Mouse (Mus musculus): ENCODE measurements at regions not wholly inside any gene's neighbourhood (a gene's known extent, or its start where the extent isn't known, plus 50 kb on each side); places are given as distances from the start of the nearest gene placed in this dataset.

DNA sequence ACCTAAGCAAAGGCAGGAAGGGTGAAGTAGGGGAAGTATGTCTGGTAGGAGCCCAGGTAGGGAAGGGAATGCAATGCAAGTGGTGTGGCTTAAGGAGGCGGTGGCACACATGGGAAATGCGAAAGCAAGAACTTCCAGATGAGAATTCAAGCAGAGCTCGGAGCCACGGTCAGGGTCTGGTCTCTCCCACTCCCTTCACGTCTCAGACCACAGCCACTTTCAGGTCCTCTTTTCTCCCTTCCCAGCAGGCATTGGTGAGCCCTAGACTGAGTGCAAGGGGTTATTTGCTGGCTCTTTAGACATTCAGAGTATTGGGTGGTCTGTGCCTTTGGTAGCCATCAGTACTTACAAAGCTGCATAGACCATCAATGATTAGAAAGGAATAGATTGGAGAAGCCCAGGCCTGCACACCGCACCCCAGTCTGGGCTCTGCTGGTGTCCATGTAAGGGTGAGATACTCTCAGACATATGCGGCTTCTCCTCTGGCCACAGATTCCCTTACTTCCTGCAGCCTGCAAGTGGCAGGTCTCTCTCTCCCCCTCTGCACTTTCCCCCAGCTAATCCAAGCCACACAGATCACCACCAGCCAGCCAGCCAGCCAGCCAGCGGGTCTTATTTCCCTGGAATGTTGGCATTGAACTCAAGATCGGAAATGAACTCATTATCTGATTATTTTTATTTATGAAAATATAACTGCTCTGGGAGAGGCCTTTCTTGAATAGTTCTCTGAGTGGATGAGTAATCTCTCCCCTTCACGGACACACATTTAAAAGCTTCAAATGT, 113.6 kb downstream of the Zfp36l2 start:
- DNase-seq (ENCODE audit: low spot score): no peak

DNA sequence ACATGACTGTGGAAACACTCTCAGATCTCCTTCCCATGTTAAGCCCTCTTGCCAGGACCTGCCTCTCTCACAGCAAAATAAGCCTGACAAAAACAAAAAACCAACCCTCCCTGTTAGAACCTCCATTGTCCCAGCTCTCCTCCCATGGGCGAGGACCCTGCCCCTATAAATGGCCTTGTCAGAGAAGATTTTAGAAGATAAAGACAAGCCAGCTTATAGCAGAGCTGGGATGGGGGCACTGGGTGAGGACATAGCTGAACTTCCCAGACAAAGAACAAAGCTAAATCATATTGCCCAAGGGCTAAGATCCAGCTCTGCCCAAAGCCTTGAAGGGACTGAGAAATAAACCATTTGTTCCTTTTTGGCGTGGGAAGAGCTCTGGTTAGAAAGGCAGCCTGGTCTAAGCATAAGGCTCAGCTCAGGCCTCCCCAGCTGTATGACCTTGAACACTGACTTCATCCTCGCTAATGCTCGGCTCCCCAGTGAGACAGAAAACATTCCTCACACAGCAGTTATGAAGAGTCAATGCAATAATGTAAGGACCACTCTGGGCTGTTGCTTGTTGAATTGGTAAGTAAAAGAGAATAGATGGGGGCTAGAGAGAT, 115.2 kb downstream of the Zfp36l2 start:
- no peak for DNase-seq (ENCODE audit: low spot score)

DNA sequence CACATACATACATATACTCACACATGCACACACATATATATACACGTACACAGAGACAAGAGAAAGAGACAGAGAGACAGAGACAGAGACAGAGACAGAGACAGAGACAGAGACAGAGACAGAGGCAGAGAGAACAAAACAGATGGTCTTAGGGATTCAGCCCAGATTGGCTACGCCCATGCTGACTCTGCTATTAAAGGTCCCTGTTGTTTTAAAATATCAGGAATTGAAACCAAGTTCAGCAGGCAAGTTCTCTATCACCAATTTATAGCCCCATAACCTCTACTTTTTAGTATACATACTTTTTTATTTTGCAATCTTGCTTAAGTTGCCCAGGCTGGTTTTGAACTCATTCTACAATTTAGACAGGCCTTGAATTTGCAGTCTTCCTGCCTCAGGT, 115.9 kb downstream of the Zfp36l2 start:
- no peak for DNase-seq (ENCODE audit: low spot score)

DNA sequence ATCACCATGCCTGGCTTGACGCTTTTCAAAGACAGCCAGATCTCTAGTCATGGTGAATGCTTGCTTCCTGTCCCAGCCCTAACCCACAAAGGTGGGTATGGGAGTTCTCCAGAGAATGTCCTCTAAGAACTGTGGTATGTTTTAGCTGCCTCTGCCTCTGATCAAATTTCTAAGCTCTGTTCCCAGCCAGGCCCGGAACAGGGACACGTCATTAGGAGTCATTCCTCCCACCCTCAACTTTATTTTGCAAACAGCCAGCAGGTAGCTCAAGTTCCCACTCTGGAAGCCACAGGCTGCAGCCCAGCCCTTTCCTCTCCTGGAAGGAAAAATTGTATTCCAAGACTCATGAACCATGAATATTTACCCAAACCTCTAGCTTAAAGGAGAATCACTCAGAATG, 117.2 kb downstream of the Zfp36l2 start:
- no peak for DNase-seq (ENCODE audit: low spot score)

DNA sequence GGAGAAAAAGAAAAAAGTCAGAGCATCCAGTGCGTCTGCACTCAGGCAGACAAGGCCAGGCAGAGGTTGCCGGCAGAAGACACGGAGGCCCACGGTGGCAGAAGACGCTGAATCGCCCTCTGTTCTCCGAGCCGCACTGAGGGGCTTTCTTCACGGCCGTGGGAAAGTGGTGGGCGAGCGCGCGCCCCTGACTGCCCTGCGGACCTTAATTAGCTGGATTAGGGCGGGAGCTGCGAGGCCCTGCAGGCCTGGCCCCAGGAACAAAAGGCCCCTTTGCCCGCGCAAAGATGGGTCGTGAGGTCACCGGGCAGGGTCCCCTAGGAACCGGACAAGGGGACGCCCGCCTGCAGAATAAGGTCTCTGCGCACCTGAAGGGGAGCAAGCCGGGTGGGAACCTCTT, 120.6 kb downstream of the Zfp36l2 start:
- no peak for DNase-seq (ENCODE audit: low spot score)

DNA sequence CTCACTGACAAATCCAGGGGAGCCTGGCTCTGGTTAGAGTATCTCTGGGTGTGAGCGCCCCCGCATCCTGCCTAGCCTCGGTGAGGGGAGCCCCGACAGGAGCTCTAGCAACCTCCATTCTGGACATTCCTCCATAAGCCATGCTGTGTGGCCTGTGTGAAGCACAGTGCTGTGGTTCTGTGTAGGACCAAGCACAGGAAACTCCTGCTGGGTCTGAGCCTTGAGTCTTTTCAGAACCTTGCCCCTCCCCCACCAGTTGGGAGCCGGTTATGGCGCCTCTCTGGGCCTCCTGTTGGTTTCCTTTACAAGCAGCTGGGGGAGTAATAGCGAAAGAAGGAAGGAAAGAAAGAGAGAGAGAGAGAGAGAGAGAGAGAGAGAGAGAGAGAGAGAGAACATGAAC, 124.0 kb downstream of the Zfp36l2 start:
- no peak for DNase-seq (ENCODE audit: low spot score)

DNA sequence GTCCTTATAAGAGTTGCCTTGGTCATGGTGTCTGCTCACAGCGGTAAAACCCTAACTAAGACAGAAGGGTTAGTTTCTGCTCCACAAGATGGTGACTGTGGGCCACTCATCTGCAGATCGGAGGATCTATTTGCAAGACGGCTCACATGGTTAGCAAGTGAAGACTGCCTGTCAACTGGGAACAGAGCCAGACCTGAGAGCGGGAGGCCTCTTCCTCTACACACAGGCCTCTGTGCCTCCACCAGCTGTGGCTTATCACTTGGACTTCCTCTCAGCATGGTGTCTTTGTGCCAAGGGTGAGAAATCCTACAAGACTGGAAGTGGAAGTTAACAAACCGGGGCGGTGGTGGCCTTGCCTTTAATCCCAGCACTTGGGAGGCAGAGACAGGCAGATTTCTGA, 126.1 kb downstream of the Zfp36l2 start:
- DNase-seq (ENCODE audit: low spot score): no peak

DNA sequence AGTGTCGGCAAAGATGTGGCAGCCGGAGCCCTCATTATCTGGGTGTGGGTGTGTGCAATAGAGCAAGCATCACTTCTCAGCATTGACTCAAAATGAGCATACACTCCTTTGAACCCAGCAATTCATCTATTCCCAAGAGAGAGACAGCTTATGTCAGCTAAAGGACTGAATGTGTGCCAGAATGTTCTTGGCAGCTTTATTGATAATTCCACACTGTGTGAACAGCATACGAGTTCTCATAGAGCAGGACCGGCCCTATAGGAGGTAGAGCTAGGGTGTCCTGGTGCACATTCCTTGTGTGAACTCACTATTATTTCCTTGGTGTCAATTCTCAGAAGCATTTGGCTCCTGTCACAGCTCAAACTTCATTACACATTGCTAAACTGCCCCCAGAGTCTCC, 131.3 kb downstream of the Zfp36l2 start:
- no peak for DNase-seq (ENCODE audit: low spot score)

DNA sequence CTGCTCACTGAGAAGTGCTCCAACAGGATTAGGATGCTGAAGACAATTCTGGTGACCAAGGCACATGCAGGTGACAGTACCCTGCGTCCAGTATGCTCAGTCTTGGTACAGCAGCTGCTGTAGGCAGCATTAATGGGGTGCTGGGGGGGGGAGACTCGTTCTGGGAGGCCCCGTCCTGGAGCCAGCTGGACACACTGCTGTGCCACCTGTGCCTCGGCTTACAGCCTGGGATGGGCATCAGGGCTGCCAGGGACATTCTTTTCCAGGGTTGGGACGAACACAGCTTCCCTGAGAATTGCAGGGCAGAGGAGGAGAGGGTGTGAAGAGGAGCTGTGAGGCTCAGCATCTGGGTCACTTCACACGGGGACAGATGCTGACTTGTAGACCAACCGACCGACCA, 135.3 kb downstream of the Zfp36l2 start:
- DNase-seq (ENCODE audit: low spot score): no peak

DNA sequence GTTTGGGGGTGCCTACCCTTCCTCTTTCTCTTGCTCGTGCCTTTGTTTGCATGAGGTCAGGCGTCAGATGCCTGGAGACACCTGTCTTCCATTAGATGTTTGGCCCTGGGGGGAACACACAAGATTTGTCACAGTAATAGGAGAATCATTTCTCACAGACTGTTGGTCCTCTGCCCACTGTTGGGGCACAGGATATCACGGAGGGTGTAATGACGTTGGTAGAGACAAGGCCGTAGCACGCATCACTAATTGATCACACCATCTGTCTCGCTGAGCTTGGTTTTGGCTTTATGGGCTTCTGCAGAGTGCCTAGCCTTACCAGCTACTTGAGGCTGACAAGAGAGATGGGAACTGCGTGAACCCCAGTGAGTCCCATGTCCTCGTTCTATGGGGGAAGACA, 136.5 kb downstream of the Zfp36l2 start:
- DNase-seq (ENCODE audit: low spot score): no peak

DNA sequence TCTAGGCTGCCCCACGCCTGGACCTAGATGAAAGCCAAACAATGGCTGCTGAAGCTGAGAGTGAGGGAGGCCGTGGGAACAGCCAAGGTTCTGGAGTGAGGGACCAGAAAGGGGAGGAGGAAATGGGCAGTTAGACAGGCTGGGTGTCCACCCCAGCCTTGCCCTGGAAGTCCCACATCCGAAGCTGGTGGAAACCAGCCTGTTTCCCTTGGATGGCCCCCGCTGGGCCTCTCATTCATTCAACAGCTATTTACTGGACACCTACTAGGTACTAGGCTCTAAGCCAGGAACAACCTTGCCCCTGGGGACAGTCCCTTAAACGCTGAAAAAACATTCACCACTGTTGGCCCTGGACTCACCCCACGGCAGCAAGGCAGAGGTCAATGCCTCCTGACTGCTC, 139.2 kb downstream of the Zfp36l2 start:
- no peak for DNase-seq (ENCODE audit: low spot score)

DNA sequence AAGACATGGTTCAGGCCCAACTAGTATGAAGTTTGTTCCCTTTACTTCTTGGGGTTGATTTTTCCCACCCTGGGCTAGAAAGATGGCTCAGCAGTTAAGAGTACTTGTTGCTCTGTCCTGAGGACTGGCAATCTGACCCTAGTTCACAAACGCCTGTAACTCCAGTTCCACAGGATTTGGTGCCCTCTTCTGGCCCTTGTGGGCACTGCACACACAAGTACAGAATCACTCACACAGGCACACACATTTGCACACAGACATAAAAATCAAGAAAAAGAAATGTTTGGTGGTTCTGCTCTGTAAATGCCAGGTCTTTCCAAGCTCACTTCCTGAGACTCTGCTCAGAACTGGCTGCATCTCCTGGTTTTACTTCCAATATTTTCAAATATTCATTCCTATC, 140.2 kb downstream of the Zfp36l2 start:
- no peak for DNase-seq (ENCODE audit: low spot score)

DNA sequence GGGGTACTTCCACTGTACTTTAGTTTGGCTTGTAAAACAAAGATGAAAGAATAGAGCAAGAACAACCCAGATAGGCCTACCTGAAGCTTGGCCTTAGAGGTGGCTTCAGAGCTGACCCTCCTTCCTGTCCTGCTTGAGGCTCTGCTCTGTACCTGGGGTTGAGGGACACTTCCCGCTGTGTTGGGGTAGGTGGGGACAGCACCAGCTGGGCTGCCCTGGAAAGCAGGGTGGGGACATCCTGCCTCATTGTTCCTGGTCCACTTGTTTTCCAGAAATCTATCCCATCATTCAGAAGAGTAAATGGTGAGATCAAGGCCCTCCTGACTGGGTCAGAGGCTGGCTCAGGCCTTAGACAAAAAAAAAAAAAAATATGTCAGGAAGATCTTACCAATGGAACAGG, 141.9 kb downstream of the Zfp36l2 start:
- DNase-seq (ENCODE audit: low spot score): no peak

DNA sequence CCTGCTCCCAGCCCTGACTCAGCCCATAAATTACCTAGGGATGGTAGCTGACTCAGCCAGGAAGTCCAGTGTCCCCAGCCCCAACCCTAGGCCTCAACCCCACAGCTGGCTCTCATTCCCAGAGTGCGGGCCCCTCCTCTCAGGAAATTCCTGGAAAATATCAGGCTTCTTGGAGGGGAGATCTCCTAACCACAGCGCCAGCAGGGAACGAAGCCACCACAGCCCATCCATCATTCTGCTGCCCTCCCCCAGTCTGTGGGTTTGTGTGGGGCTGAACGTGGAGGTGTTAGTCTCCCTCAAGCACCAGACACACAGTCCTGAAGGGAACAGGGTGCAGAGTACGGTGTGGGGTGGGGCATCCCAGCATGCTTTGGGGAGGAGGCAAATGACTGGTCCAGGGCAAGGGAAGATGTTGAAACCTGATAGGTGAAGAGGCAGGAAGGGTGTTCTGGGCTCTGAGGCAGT, 143.2 kb downstream of the Zfp36l2 start:
- no peak for DNase-seq (ENCODE audit: low spot score)

DNA sequence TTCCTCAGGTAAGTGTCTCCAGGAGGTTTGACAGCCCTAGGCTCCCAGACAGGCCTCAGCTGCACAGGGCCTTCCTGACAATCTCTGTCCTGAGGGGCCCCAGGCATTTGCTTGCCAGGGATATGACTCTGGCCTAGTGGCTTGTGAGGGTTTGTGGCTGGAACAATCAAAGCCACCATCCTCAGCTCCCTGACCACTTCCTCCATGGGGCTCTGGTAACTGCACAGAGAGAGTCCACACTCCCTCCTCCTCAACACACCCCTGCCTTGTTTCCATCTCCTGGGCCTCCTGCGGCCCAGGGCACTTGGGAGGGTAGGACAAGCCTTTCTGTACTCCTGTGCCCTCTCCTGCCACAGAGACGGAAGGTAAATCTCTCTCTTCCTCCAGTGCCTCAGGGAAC, 144.6 kb downstream of the Zfp36l2 start:
- DNase-seq (ENCODE audit: low spot score): no peak

DNA sequence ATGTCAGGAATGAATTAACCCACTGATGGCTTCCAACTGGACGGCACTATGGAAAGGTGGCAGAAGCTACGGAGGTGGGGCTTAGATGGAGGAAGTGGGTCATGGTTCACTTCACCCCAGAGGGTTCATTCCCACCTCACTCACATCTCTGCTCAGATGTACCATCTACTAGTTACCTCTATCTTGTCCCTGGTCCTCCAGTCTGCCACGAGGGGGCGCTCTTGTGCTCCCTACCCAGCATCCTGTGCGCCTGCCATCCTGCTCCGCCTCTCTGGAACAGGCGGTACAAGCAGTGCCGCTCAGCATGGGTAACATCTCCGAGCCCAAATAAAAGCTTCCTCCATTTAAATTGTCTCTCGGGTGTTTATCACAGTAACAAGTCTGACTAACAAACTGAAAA, 148.3 kb downstream of the Zfp36l2 start:
- DNase-seq (ENCODE audit: low spot score): no peak

DNA sequence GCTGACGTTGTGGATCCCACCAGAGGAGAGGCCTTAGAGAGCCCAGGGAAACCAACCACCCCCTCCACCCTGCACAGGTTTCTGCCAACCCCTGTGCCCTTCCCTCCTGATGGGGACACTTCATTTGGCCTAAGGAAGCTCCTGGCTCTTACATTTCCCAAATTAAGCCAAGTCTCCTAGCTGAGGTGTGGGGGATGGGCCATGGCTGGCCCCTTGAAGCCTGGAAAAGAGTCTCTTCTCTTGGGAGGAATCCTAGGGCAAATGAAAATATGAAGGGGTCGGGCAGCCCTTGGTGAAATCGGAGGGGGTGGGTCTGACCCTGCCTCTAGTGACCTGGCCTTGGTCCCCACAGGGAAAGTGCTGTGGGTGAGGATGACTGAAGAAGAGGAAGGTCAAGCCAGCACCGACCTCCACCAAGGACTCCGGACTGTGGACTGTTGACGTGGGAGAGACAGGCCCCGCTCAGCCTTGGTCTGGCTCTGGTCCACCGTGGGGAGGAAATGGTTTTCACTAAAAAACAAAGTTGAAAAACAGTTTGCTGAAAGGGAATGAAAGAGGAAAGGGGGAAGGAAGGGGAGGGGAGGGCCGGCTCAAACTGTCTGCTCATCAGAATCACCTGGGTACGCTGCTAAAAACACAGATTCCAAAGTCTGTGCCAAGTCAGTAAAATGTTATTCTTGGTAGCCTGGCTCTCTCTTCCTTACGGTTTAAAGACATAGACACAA, 150.0 kb downstream of the Zfp36l2 start:
- no peak for DNase-seq (ENCODE audit: low spot score)

DNA sequence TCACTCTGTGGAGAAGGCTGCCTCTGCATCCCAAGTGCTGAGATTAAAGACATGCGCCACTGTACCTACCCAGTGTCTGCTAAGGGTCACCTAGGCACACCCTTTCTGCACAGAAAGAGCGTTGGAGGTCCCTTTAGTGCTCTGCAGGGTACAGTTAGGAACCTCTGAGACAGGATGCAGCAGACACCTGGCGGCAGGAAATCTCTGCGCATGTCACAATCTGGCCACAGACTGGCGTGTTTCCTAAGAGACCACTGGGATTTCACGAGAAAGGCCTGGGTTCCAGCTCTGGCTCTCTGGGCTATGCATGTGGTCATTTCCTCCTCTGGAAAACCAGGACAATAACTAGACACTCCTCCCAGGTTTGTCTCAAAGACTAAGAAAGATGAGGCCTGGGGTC, 151.7 kb downstream of the Zfp36l2 start:
- no peak for DNase-seq (ENCODE audit: low spot score)

DNA sequence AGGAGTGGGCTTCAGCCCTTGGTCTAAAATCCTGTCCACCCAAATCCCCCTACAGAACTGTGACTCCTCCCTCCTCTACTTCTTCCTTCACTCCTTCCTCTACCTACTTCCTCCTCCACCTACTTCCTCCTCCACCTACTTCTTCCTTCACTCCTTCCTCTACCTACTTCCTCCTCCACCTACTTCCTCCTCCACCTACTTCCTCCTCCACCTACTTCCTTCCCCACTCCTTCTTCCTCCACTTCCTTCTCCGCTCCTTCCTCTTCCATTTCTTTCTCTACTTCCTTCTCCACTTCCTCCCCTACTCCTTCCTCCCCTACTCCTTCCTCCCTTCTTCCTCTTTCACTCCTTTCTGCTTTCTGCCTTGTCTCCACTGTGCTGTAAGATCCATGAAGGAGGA, 152.9 kb downstream of the Zfp36l2 start:
- DNase-seq (ENCODE audit: low spot score): no peak

DNA sequence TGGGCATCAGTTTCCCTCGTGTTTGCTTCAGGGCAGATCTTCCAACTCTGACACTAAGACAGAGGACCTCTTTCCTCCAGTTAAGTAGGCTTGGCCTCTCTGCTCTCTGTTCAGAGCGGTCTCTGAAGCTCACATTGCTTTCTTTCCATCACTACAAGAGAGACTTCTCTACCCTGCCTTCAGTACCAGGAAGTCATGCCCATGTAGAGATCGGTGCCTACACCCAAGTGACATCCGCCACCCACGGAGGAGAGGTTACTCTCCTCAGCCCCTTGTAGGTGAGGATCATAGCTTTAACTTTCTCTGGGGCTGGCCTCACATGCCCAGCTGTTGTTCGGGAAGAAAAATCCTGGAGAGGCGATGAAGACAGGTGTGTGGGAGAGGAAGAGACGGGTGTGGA, 155.3 kb downstream of the Zfp36l2 start:
- no peak for DNase-seq (ENCODE audit: low spot score)

DNA sequence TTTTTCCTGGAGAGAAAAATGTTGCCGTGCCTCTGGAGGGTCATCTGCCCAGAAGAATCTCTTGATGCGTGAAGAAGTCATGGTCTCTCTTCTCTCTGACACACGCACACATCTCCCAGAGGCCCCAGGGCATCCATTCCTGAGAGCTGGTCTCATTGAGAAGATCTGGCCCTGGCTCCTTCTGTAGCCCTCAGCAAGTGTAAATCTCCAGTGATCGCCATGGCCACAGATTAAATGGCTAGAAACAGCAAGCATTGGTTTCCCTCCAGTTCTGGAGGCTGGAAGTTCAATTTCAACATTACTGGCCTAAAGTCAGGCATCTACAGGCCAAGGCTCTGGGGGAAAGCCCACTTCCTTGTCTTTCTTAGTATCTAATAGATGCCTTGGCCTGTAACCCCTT, 155.9 kb downstream of the Zfp36l2 start:
- no peak for DNase-seq (ENCODE audit: low spot score)

DNA sequence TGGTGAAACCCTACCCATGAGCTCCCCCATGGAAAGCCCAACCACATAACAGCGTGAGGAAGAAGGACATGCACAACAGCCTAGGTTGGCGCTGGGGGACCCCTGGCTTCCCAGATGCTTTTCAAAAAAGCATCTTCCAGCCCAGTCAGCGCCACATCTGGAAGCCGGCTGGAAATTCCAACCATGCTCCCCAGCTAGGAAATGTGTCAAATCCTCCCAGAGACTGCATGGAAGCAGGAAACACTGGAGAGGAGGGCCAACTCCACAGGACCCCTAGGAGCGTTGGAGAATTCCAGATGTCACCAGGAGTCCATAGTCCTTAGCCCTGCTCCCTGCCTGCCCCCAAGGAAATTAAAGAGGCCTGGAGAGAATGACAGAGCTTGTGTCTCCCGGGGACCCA, 156.4 kb downstream of the Zfp36l2 start:
- DNase-seq (ENCODE audit: low spot score): no peak

DNA sequence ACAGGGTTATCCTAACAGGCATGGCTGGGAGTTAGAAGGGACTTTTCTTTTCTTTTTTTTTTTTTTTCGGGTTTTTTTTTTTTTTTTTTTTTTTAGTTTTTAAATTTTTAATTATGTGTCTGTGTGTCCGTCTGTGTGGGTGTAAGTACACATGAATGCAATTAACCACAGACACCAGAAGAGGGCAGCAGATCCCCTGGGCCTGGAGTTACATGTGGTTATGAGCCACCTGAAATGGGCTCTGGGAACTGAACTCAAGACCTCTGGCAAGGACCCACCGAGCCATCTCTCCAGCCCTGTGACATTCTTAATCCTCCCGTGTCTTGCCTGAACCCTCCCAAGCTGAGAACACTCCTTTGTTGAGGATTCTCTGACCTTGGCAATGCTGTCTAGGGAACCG, 157.0 kb downstream of the Zfp36l2 start:
- no peak for DNase-seq (ENCODE audit: low spot score)
